Mouse (Mus musculus) lung, postnatal 0 days (tissue): ENCODE measurements around the gene Nfil3.

Source experiments
- CTCF ChIP-seq: IDR thresholded peaks from 2 replicates; pipeline ENCODE4 v1.5.1; 2016; ENCODE audit warnings: antibody characterized with exemption, mild to moderate bottlenecking
- EP300 ChIP-seq: IDR thresholded peaks from 2 replicates; pipeline ENCODE4 v1.6.1; 2016; ENCODE audit warnings: antibody characterized with exemption, mild to moderate bottlenecking, control low read depth

DNA sequence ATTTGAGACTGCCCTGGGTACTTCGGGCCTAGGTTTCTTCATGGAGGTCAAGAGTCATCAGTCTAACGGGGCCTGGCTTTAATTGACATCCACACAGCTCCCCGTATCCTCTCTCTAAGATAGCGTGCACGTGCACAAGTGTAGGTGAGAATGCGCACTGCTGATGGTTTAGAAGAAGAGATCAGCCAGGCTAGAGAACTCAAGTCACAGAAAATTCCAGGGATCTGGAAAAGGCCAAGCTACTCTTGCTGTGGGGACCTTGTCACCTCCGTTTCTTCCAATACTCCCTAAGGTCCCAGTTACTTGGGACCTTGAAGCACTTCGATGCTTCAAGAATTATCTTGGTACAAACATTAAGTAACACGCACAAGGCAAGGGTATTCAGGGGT, 3.7 kb downstream of the Nfil3 start:
- TF ChIP-seq CTCF = no peak
- no peak for TF ChIP-seq EP300
